Mouse (Mus musculus) ES-Bruce4 (cell line): ENCODE measurements at regions not wholly inside any gene's neighbourhood (a gene's known extent, or its start where the extent isn't known, plus 50 kb on each side); places are given as distances from the start of the nearest gene placed in this dataset.

Source experiments
- CTCF ChIP-seq: IDR thresholded peaks from one replicate; pipeline ENCODE4 v1.8.1; 2011; ENCODE audit warnings: low read depth, low read length
- EP300 ChIP-seq: IDR thresholded peaks from 2 replicates; pipeline ENCODE4 v1.6.1; 2011; ENCODE audit warnings: low read depth, low read length; ENCODE audit not compliant: insufficient read depth
- POLR2A ChIP-seq: IDR thresholded peaks from one replicate; pipeline ENCODE4 v1.8.1; 2011; ENCODE audit warnings: low read length; ENCODE audit not compliant: insufficient read depth

DNA sequence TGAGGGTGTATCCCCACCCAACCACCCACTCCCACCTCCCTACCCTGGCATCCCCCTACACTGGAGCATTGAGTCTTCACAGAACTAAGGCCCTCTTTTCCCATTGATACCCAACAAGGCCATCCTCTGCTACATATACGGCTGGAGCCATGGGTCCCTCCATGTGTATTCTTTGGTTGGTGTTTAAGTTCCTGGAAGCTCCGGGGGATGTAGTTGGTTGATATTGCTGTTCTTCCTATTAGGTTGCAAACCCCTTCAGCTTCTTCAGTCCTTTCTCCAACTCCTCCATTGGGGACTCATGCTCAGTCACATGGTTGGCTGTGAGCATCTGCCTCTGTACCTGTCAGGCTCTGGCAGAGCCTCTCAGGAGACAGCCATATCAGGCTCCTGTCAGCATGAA, 335.6 kb downstream of the 1500009L16Rik start:
- TF ChIP-seq POLR2A (no peak), CTCF (no peak), EP300 (no peak)
